Mouse (Mus musculus): Measurements from ENCODE around the gene Trim27. TPM values are rescaled to one million over a fixed set of nuclear protein-coding genes. Genes with fewer than 3 reads are reported as not detected.
A peak's percentile ranks its signal among the peaks of the same experiment; 100 is the strongest.

The Trim27 gene
- polyA plus RNA-seq, 1 experiment from 2014 or later, result 82.3 TPM

- peak; percentile 16 for ATAC-seq (ENCODE audit: low read depth)
- WGBS (ENCODE audit: insufficient replicate concordance), result 1% methylated on average over 27 of the region's 27 CpGs
- no peaks in the 10 kb centered on the region for H3K36me3 ChIP-seq
- H3K27me3 ChIP-seq, result peaks cover 4% of the 10 kb centered on the region
- H3K4me1 ChIP-seq (replicated peaks), result peaks cover 29% of the 10 kb centered on the region
- peak overlapping the region; percentile 93 for H3K4me2 ChIP-seq
- peak; percentile 73 for DNase-seq
- peak overlapping the region; percentile 72 for H3K4me3 ChIP-seq (replicated peaks)
- no peaks in the 10 kb centered on the region for H3K9me3 ChIP-seq (replicated peaks)
- H3K27ac ChIP-seq, result no peak overlapping the region
- peak overlapping the region; percentile 65 for H3K9ac ChIP-seq
Observed at GRCm38 (mm10) chr13:21166936-21167909, 12.0 kb upstream of the Trim27 start.

GRCm38 (mm10) chr13:21167910-21168300 lies 11.3 kb upstream of the Trim27 start:
- Histone ChIP-seq H3K4me2 (peak overlapping the region; percentile 93), H3K27me3 (peaks cover 4% of the 10 kb centered on the region), H3K36me3 (no peaks in the 10 kb centered on the region), H3K4me3 (replicated peaks) (peak overlapping the region; percentile 72), H3K4me1 (replicated peaks) (peaks cover 35% of the 10 kb centered on the region), H3K9ac (peak overlapping the region; percentile 76), H3K27ac (no peak overlapping the region), H3K9me3 (replicated peaks) (no peaks in the 10 kb centered on the region)
- DNase-seq (peak; percentile 43), ATAC-seq (ENCODE audit: low read depth) (no peak)
- WGBS (ENCODE audit: insufficient replicate concordance), result 1% methylated on average over 8 of the region's 8 CpGs

DNA sequence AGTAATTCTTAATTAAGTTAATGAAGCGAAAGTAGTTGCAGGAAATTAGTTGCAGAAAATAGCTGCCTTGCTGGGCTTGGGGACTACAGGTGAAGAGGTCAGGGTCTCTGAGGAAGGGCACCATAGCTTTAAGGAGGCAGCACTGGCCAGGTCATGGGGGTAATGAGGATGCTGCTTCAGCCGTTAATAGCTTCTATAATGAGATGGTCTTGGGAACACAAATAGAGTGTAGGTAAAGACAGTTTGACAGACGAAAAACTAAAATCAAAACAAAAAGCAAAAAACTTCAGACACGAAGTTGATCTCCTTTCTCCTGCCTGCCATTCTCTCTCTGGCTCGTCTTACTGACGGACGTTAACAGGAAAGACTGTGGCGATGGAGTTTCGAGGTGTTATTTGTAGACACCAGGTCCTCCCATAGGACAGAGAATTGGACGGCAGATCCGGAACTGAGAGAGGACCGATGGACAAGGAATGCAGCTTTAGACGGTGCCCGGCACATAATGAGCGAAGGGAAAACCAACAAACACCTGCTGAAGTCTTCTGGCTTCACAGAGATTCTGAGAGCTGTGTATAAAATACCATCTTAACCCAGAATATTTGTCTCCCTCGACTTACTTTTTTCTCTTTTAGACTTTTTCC lies 10.8 kb upstream of the Trim27 start:
- Histone ChIP-seq H3K36me3 (no peaks in the 10 kb centered on the region), H3K9ac (peak overlapping the region; percentile 76), H3K4me1 (replicated peaks) (peaks cover 41% of the 10 kb centered on the region), H3K9me3 (replicated peaks) (no peaks in the 10 kb centered on the region), H3K27ac (peak overlapping the region; percentile 74), H3K27me3 (peaks cover 4% of the 10 kb centered on the region), H3K4me3 (replicated peaks) (peak overlapping the region; percentile 72), H3K4me2 (peak overlapping the region; percentile 93)
- ATAC-seq (ENCODE audit: low read depth) (0 out of 2 replicates have a peak, but pooled peaks have one; percentile 13), DNase-seq (peak; percentile 57)
- WGBS (ENCODE audit: insufficient replicate concordance), result under 1% methylated on average over 16 of the region's 16 CpGs

- Histone ChIP-seq H3K4me3 (replicated peaks) (peak overlapping the region; percentile 72), H3K4me1 (replicated peaks) (peaks cover 43% of the 10 kb centered on the region), H3K9me3 (replicated peaks) (no peaks in the 10 kb centered on the region), H3K4me2 (peak overlapping the region; percentile 93), H3K9ac (peak overlapping the region; percentile 76), H3K36me3 (no peaks in the 10 kb centered on the region), H3K27ac (peak overlapping the region; percentile 74), H3K27me3 (peaks cover 4% of the 10 kb centered on the region)
- under 1% methylated on average over 14 of the region's 14 CpGs for WGBS (ENCODE audit: insufficient replicate concordance)
- DNase-seq (peak; percentile 21), ATAC-seq (ENCODE audit: low read depth) (no peak)
Observed at GRCm38 (mm10) chr13:21169121-21169656, 10.1 kb upstream of the Trim27 start.

DNA sequence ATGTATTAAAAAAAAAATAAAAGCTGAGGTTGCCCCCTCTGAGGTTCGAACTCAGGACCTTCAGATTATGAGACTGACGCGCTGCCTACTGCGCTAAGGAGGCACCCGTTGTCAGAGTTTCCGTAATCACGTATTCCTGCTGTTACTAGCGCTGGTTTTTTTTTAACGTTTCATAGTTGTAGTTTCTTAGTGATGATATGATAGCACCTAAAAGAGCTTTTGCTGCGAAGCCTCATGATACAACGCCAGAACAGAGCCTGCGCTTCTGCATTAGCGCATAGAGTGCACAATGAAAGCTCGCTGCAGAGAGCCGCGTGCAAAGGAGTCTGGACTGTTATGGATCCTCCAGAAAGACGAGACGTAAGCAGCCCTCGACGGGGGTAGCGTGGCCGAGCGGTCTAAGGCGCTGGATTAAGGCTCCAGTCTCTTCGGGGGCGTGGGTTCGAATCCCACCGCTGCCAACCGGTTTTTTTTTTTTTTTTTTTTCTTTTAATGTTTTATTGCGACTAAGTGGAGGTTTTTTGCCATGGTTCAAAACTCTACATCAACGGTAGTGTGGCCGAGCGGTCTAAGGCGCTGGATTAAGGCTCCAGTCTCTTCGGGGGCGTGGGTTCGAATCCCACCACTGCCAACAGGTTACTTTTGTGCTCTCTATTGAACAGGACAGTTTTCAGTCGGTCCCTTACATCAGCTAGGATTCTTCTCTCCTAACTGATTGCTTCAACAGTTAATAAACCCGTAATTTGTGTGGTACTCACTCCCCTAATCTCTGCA lies 9.4 kb upstream of the Trim27 start:
- Histone ChIP-seq H3K4me1 (replicated peaks) (peaks cover 40% of the 10 kb centered on the region), H3K36me3 (no peaks in the 10 kb centered on the region), H3K9me3 (replicated peaks) (no peaks in the 10 kb centered on the region), H3K27ac (peak overlapping the region; percentile 70), H3K4me2 (peak overlapping the region; percentile 93), H3K4me3 (replicated peaks) (peak overlapping the region; percentile 72), H3K27me3 (peaks cover 4% of the 10 kb centered on the region), H3K9ac (peak overlapping the region; percentile 56)
- DNase-seq, result peak; percentile 81
- peak; percentile 78 for ATAC-seq (ENCODE audit: low read depth)
- under 1% methylated on average over 39 of the region's 39 CpGs for WGBS (ENCODE audit: insufficient replicate concordance)

GRCm38 (mm10) chr13:21170431-21171155 lies 8.7 kb upstream of the Trim27 start:
- Histone ChIP-seq H3K9me3 (replicated peaks) (no peaks in the 10 kb centered on the region), H3K27me3 (peaks cover 1% of the 10 kb centered on the region), H3K4me1 (replicated peaks) (peaks cover 40% of the 10 kb centered on the region), H3K4me2 (peak overlapping the region; percentile 93), H3K36me3 (no peaks in the 10 kb centered on the region), H3K4me3 (replicated peaks) (peak overlapping the region; percentile 72), H3K9ac (peak overlapping the region; percentile 49), H3K27ac (peak overlapping the region; percentile 29; the same call in 1 of the 2 replicates)
- ATAC-seq (ENCODE audit: low read depth) (no peak), DNase-seq (no peak)
- WGBS (ENCODE audit: insufficient replicate concordance), result 50% methylated on average over 17 of the region's 17 CpGs

DNA sequence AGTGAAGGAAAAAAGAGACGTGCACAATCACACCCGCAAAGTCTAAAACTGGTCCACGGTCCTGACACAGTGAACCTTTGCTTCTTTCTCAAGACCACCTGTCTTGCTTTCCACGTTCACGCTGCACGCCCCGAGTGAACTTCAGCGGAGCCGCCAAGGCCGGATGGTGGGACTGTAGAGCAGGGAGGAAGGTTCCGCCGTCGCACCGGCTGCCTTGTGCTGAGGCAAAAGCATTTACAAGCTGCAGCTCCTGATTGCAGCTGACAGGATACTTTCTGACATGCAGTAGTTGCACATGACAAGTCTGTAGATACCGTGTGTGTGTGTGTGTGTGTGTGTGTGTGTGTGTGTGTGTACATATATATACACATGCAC lies 8.1 kb upstream of the Trim27 start:
- no peaks in the 10 kb centered on the region for H3K36me3 ChIP-seq
- H3K4me1 ChIP-seq (replicated peaks), result peaks cover 40% of the 10 kb centered on the region
- peak overlapping the region; percentile 72 for H3K4me3 ChIP-seq (replicated peaks)
- H3K27ac ChIP-seq, result peak overlapping the region; percentile 29; the same call in 1 of the 2 replicates
- 19% methylated on average over 15 of the region's 15 CpGs for WGBS (ENCODE audit: insufficient replicate concordance)
- H3K4me2 ChIP-seq, result peak overlapping the region; percentile 93
- peak overlapping the region; percentile 49 for H3K9ac ChIP-seq
- ATAC-seq (ENCODE audit: low read depth), result no peak
- H3K27me3 ChIP-seq, result no peaks in the 10 kb centered on the region; the same call in none of the 2 replicates
- H3K9me3 ChIP-seq (replicated peaks), result no peaks in the 10 kb centered on the region
- DNase-seq, result no peak

GRCm38 (mm10) chr13:21171600-21172150 lies 7.6 kb upstream of the Trim27 start:
- H3K27me3 ChIP-seq, result no peaks in the 10 kb centered on the region; the same call in 1 of the 2 replicates
- no peaks in the 10 kb centered on the region for H3K9me3 ChIP-seq (replicated peaks)
- no peaks in the 10 kb centered on the region for H3K36me3 ChIP-seq
- WGBS (ENCODE audit: insufficient replicate concordance), result under 1% methylated on average over 12 of the region's 12 CpGs
- DNase-seq (peak; percentile 32), ATAC-seq (ENCODE audit: low read depth) (no peak)
- peak overlapping the region; percentile 60 for H3K9ac ChIP-seq
- H3K4me2 ChIP-seq, result peak overlapping the region; percentile 93
- H3K27ac ChIP-seq, result 0 out of 2 replicates have a peak overlapping the region, but pooled peaks have one; percentile 21
- H3K4me1 ChIP-seq (replicated peaks), result peaks cover 39% of the 10 kb centered on the region
- H3K4me3 ChIP-seq (replicated peaks), result peak overlapping the region; percentile 72

- peak overlapping the region; percentile 73 for H3K4me2 ChIP-seq
- DNase-seq (peak; percentile 80), ATAC-seq (ENCODE audit: low read depth) (peak; percentile 71)
- H3K4me3 ChIP-seq (replicated peaks), result peak overlapping the region; percentile 72
- H3K4me1 ChIP-seq (replicated peaks), result peaks cover 33% of the 10 kb centered on the region
- WGBS (ENCODE audit: insufficient replicate concordance), result under 1% methylated on average over 16 of the region's 16 CpGs
- H3K9ac ChIP-seq, result peak overlapping the region; percentile 72
- H3K9me3 ChIP-seq (replicated peaks), result no peaks in the 10 kb centered on the region
- no peaks in the 10 kb centered on the region for H3K36me3 ChIP-seq
- H3K27ac ChIP-seq, result peak overlapping the region; percentile 48; the same call in 1 of the 2 replicates
- no peaks in the 10 kb centered on the region; the same call in 1 of the 2 replicates for H3K27me3 ChIP-seq
Observed at GRCm38 (mm10) chr13:21172241-21173027, 6.8 kb upstream of the Trim27 start.
